Mouse (Mus musculus) hindbrain, postnatal 0 days (tissue): ENCODE measurements around the gene Fra10ac1. TPM values are rescaled to one million over a fixed set of nuclear protein-coding genes. Genes with fewer than 3 reads are reported as not detected.

Experiments used
- ATAC-seq: fragments of 200-750 bp; cut with Nextera tagmentation; 2 replicates; pipeline ENCODE4 v1.8.0; 2017; ENCODE audit warnings: mild to moderate bottlenecking, moderate TSS enrichment, moderate library complexity
- DNase-seq: peaks from one replicate; pipeline ENCODE4 v3.0.0-alpha.2; 2015; ENCODE audit warnings: low spot score
- H3K27ac ChIP-seq: fragments of 300-500 bp; sonication (generic); 2 replicates; pipeline ENCODE4 v1.5.1; 2014; ENCODE audit warnings: mild to moderate bottlenecking
- H3K27me3 ChIP-seq: fragments of 300-500 bp; sonication (generic); 2 replicates; pipeline ENCODE4 v1.6.1; 2014; ENCODE audit warnings: low read length, mixed read lengths; ENCODE audit not compliant: insufficient read depth
- H3K36me3 ChIP-seq: fragments of 300-500 bp; sonication (generic); 2 replicates; pipeline ENCODE4 v1.6.1; 2014; ENCODE audit warnings: low read length, mixed read lengths; ENCODE audit not compliant: insufficient read depth
- H3K4me1 ChIP-seq: fragments of 300-500 bp; sonication (generic); 2 replicates; pipeline ENCODE4 v1.6.1; 2014; ENCODE audit warnings: antibody characterized with exemption, low read length, mixed read lengths; ENCODE audit not compliant: insufficient read depth
- H3K4me2 ChIP-seq: fragments of 300-500 bp; sonication (generic); 2 replicates; pipeline ENCODE4 v1.6.1; 2014; ENCODE audit warnings: low read depth, mild to moderate bottlenecking, low read length, moderate library complexity, mixed read lengths
- H3K4me3 ChIP-seq: fragments of 300-500 bp; sonication (generic); 2 replicates; pipeline ENCODE4 v1.5.1; 2014; ENCODE audit warnings: low read length
- H3K9ac ChIP-seq: fragments of 300-500 bp; sonication (generic); replicated peaks from 2 replicates; pipeline ENCODE4 v1.6.1; 2014; ENCODE audit warnings: mild to moderate bottlenecking, low read length, moderate library complexity, mixed read lengths
- H3K9me3 ChIP-seq: fragments of 300-500 bp; sonication (generic); 2 replicates; pipeline ENCODE4 v1.6.1; 2016; ENCODE audit warnings: low read length, mixed read lengths
- CTCF ChIP-seq: IDR thresholded peaks from 2 replicates; pipeline ENCODE4 v1.5.1; 2016; ENCODE audit warnings: antibody characterized with exemption, control low read depth, low read depth
- WGBS: fragments of 180-500 bp; shearing (Covaris S2); extraction: QIAGEN DNeasy Blood & Tissue Kit; methylation state at CpG from one replicate; pipeline ENCODE4 v1.1.7; 2014; 5-methylcytosine and 5-hydroxymethylcytosine counted together
- polyA plus RNA-seq: library from polyadenylated mRNA; unstranded; fragments of >200 nt; fragmentation: Nextera tagmentation; extraction: Ambion mirVana; gene quantifications from 2 replicates; pipeline ENCODE4 v1.2.1, GENCODE M21; 2015
- total RNA-seq: library from RNA; depleted of rRNA; stranded (reverse); fragments of >200 nt; gene quantifications from 2 replicates; pipeline ENCODE4 v1.2.3, GENCODE M21; 2014; rRNA removed

Fra10ac1 gene
- total and polyA plus RNA-seq, 2 experiments from 2014 or later: 3.4 to 30.9 TPM

GRCm38 (mm10) chr19:38164633-38165032 lies 59.3 kb downstream of the Fra10ac1 start:
- Histone ChIP-seq H3K4me2 (no peak overlapping the region), H3K27ac (no peak overlapping the region), H3K4me3 (no peak overlapping the region), H3K4me1 (no peaks in the 10 kb centered on the region), H3K9ac (no peak overlapping the region), H3K9me3 (no peaks in the 10 kb centered on the region), H3K36me3 (no peaks in the 10 kb centered on the region), H3K27me3 (no peaks in the 10 kb centered on the region)
- 61% methylated on average over 2 of the region's 2 CpGs for WGBS
- no peak for TF ChIP-seq CTCF
- ATAC-seq (no peak), DNase-seq (no peak)

GRCm38 (mm10) chr19:38161648-38162354 lies 62.2 kb downstream of the Fra10ac1 start:
- no peak overlapping the region for H3K27ac ChIP-seq
- H3K4me3 ChIP-seq: no peak overlapping the region
- H3K9ac ChIP-seq: no peak overlapping the region
- H3K27me3 ChIP-seq: no peaks in the 10 kb centered on the region
- H3K9me3 ChIP-seq: no peaks in the 10 kb centered on the region
- TF ChIP-seq CTCF: no peak
- no peak overlapping the region for H3K4me2 ChIP-seq
- 94% methylated on average over 21 of the region's 21 CpGs for WGBS
- no peaks in the 10 kb centered on the region for H3K4me1 ChIP-seq
- no peak for DNase-seq
- no peaks in the 10 kb centered on the region for H3K36me3 ChIP-seq
- ATAC-seq: no peak

GRCm38 (mm10) chr19:38156243-38156642 lies 67.7 kb downstream of the Fra10ac1 start:
- WGBS: 98% methylated on average over 1 of the region's 1 CpGs
- H3K4me2 ChIP-seq: no peak overlapping the region
- no peaks in the 10 kb centered on the region for H3K27me3 ChIP-seq
- ATAC-seq: no peak
- no peak overlapping the region for H3K4me3 ChIP-seq
- H3K9me3 ChIP-seq: no peaks in the 10 kb centered on the region
- no peaks in the 10 kb centered on the region for H3K4me1 ChIP-seq
- DNase-seq: no peak
- no peak overlapping the region for H3K27ac ChIP-seq
- H3K36me3 ChIP-seq: no peaks in the 10 kb centered on the region
- no peak for TF ChIP-seq CTCF
- no peak overlapping the region for H3K9ac ChIP-seq

GRCm38 (mm10) chr19:38143540-38144271 lies 80.2 kb downstream of the Fra10ac1 start:
- no peak for ATAC-seq
- TF ChIP-seq CTCF: no peak
- 78% methylated on average over 4 of the region's 4 CpGs for WGBS

More at GRCm38 (mm10) chr19:38143540-38144271, 80.2 kb downstream of the Fra10ac1 start:
- no peak overlapping the region for H3K9ac ChIP-seq
- no peaks in the 10 kb centered on the region for H3K9me3 ChIP-seq
- H3K36me3 ChIP-seq: no peaks in the 10 kb centered on the region
- no peaks in the 10 kb centered on the region for H3K27me3 ChIP-seq
- no peak overlapping the region for H3K27ac ChIP-seq
- H3K4me1 ChIP-seq: no peaks in the 10 kb centered on the region
- H3K4me3 ChIP-seq: no peak overlapping the region
- DNase-seq: no peak
- H3K4me2 ChIP-seq: no peak overlapping the region

Other genes starting within 250 kb of the Fra10ac1 start
- 3.7 and 4.2 TPM in 2 replicates for gene Myof, start 180.6 kb downstream of the Fra10ac1 start, total RNA-seq
- 1.4 and 2.6 TPM in 2 replicates for gene Myof, start 180.6 kb downstream of the Fra10ac1 start, polyA plus RNA-seq
- gene Cep55, start 169.1 kb downstream of the Fra10ac1 start, total RNA-seq: 2.3 and 6.6 TPM in 2 replicates
- 2.5 and 3.8 TPM in 2 replicates for gene Cep55, start 169.1 kb downstream of the Fra10ac1 start, polyA plus RNA-seq
- gene Ffar4, start 127.1 kb downstream of the Fra10ac1 start, total RNA-seq: 0.11 TPM in 1 of 2 replicates, not detected in the other
- gene Ffar4, start 127.1 kb downstream of the Fra10ac1 start, polyA plus RNA-seq: 0.24 and 0.29 TPM in 2 replicates
- 2.0 and 5.1 TPM in 2 replicates for gene Rbp4, start 98.9 kb downstream of the Fra10ac1 start, total RNA-seq
- gene Rbp4, start 98.9 kb downstream of the Fra10ac1 start, polyA plus RNA-seq: 20.3 and 21.3 TPM in 2 replicates
- not detected in 2 replicates for gene Pde6c, start 91.4 kb downstream of the Fra10ac1 start, total RNA-seq
- gene Pde6c, start 91.4 kb downstream of the Fra10ac1 start, polyA plus RNA-seq: 0.46 and 0.48 TPM in 2 replicates
- gene Lgi1, start 40.4 kb upstream of the Fra10ac1 start, total RNA-seq: 15.5 and 16.5 TPM in 2 replicates
- gene Lgi1, start 40.4 kb upstream of the Fra10ac1 start, polyA plus RNA-seq: 20.3 and 20.6 TPM in 2 replicates
- 2.0 and 3.2 TPM in 2 replicates for gene Slc35g1, start 171.8 kb upstream of the Fra10ac1 start, total RNA-seq
- 1.4 and 1.5 TPM in 2 replicates for gene Slc35g1, start 171.8 kb upstream of the Fra10ac1 start, polyA plus RNA-seq